Mouse (Mus musculus) frontal cortex, adult 2 months (tissue): Measurements from ENCODE around the gene Slc7a7. TPM values are rescaled to one million over a fixed set of nuclear protein-coding genes. Genes with fewer than 3 reads are reported as not detected.

Source experiments
- DNase-seq, 2 experiments: peaks; one replicate each; pipeline ENCODE4 v3.0.0; 2022; ENCODE audit warnings: low spot score in 1 of 2; ENCODE audit errors: extremely low spot score in 1 of 2
- polyA plus RNA-seq: library from polyadenylated mRNA; depleted of rRNA; stranded (reverse); fragments of >200 nt; gene quantifications from 2 replicates; pipeline ENCODE4 v1.2.3, GENCODE M21; 2012

The Slc7a7 gene
- polyA plus RNA-seq, 1 experiment: 2.9 TPM

DNA sequence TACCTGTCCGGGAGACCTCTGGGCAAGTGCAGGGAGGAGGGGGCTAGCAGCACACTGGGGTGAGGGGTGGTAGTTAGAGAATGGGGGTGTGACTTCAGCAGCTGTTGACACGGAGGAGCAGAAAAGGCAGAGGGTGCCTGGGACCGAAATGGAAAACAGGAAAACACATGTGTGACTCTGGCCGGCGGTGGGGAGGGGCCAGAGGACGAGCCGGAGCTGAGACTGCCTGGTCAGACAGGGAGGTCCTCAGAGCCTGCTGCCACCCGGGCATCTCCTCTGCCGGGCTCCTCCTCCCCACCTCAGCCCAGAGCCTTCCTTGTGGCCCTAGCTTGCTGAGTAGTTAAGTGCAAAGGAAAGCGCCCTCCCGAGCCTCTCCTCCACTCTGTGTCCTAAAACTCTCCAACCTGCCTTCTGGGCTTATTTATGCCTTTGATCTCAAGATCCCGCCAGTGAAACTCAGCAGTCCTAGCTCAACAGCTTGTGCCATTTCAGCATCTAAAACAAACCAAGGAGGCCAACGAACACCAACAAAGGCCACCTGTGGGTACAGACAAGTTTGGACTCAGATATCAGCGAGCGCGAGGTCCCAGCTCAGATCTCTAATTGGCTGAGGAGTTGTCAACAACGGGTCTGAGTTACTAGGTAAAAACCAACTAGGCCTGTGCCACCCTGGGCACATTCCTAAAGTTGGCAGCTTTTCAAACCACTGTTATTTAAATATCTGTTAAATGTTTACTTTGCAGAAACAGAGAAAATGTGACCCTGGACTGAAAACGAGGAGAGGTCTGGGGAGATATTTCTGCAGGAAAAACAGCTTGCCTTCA lies 3.5 kb downstream of the Slc7a7 start:
- no peak for DNase-seq

DNA sequence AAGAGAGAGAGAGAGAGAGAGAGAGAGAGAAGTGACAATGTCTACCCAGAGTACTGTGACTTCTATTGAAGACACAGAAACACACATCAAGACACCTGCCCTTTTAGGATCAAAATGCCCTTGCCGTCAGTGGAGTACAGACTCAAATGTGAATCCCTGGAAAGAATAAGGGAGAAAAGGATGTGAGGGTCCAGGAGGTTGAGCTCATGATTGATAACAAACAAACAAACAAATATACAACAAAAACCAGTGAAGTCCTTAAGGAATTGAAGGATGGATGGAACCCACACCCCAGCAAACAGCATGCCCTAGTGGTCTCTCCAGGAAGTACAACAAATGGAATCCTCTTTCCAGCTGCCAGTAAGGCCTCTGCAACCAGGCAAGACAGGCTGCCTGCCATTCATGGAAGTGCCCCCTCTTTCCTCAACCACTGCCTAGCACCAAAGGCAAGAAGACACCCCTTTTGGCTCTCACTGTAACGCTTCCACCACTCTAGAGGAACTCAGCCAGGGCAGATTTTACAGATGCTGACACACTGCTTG lies 4.9 kb downstream of the Slc7a7 start:
- DNase-seq: peak in 1 of 2 experiments; percentile 79

DNA sequence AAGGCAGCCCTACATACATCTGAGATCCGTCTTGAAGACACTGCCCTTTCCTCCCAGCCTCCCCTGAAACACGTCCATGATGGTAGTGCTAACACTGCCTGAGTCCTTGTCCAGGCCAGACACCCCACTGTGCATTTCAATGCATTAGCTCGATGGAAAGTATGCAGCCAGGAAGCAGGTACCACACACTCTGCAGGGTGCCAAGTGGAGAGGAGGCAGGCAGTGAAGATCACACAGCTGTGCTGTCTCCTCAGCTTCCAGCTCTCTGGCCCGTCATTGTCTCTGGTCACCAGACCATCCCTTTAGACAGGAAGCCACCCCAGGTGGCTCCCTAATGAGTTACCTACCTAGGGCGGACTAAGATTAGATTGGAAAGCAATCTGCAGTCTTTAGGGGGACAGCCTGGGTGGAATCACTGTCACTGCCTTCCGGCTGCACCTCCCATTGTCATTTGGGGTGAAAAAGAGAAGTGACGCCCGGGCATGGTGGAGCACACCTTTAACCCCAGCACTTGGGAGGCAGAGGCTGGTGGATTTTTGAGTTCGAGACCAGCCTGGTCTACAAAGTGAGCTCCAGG lies 5.5 kb downstream of the Slc7a7 start:
- no peak for DNase-seq

DNA sequence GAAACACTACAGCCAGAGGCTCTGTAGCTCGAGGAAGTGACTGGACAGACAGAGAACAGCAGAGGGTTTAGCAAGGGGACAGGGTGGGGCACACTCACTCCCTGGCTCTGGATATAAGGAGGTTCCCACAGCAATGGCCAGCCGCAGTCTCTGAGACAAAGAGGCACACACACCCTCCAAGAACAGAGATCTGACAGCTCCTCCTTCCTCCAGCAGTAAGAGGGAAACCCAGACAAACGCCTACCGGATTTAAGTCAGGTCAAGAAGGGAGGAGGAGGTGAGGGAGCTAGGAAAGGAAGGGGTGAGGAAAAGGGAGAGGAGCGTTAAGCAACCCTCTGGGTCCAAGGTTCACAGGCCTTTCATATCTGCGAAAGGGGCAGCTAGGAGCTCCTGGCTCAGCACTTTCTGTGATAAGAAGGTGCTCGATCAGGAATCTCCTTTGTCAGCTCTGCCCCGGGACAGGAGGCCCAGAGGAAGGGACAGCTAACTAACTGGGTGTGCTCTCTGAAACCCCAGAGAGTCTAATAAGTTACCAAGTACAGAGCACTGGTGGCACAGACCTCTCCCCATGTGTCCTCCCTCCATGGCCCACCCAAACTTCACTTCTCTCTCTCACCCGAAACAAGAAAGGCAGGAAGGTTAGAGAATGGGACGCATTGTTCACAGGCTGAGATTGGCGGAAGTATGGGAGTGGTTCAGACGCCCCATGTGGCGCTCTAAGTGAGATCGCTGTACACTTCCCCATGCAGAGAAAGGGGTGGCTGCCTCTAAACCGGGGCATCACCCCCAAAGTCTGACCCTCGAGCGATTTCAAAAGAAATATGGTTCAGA lies 7.4 kb downstream of the Slc7a7 start:
- no peak for DNase-seq

DNA sequence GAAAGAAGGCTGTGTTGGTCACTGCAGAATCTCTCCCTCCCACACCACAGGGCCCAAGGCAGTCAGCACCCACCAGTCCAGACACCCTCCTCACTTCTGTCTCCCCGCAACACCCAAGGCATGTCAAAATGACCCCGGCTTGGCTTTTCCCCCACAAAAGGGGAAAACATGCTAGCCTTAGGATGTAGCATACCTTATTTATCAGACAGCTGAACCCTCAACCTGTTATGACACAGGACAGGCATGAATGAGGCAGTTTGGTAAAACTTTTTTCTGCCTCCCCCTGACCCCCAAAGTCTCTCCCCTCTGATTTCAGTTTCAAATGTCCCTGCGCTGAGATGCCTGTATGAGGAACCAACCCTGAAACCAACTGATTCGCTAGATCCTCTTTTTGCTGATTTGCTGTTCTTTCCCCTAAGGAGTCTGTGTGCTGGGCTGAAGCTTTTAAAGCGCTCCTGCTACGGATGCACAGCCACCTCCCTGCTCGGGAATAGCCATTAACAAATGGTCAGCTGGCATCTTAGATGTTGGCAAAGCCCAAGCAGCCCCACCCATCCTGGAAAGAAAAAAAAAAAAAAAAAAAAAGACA lies 8.4 kb downstream of the Slc7a7 start:
- DNase-seq: no peak

DNA sequence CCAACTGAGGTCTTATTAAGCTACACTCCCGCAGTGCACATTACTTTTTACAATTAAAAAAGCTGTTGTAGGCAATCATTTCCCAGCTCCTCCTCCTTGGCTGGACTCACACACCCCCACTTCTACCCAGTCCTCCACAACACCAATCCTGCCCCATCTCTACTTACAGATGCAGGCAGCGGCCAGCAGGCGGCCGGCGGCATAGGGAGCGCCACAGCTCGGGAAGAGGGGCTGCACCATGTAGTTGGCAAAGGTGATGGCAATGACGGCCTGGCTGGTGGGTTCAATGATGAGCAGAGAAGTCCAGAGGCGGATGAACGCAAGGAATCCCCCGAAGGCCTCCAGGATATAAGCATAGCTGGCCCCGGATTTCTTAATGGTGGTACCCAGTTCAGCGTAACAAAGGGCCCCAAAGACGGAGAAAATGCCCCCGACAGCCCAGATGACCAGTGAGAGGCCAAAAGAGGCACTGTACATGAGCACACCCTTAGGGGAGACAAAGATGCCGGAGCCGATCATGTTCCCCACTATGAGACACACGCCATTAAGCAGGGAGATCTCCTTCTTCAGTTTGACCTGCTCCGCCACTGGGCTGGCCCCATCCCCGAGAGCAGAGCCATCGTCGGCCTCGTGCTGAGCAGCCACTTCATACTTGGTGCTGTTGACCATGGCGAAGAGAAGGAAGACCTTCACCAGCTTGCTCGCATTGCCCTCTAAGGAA lies 9.1 kb downstream of the Slc7a7 start:
- DNase-seq: no peak

DNA sequence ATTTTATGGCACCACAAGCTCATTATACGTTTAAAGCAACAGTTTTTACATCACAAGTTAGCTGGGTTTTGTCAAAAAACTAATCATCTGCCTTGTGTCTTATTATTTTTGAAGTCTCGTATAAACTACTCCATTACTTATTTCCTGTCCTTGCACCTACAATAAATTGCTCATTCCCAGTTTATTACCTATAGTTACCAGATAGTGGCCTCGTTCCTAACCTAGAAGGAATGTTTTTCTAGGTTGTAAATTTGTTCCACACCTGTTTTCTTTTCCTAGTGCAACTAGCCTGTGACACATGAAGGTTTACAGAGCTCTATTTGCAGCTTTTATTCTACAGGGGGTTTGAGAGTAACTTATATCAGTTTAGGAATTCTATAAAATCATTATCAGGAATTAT lies 15.9 kb downstream of the Slc7a7 start:
- no peak for DNase-seq

DNA sequence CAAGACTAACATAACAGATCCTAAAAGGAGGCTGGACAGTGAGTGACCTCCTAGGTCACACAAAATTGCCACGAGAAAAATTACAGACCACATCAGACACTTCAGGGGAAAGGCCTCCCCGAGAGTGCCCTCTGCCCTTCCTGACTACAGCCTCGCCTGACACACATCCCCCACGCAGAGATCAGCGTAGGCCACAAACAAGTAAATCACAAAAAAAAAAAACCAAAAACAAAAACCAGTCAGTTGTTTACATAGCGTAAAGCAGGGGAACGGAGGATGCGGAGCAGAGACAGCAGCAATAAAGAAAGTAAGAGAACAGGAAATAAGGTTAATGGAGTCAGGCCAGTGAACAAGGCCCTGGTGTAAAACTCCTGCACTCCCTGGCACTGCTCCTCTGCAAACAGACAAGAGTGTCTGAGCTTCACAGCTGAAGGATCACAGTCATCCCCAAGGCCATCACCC lies 18.6 kb downstream of the Slc7a7 start:
- DNase-seq: no peak

DNA sequence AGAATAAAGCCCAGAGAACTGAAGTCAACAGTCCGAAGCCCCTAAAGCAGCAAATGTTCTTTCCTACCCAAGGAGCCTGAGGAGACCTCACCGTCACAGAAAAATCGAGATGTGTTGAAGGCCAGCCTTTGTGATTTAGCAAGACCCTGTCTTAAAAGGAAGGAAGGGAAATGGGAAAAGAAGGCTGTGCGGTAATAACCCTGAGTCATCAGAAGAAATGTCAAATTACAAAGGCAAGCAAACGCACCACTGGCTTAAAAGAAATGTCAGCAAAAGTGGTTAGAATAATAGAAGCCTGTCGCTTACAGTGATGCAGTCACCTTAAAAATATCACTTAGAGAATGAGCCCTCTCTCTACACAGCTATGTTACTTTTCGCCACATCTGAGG lies 19.1 kb downstream of the Slc7a7 start:
- DNase-seq: no peak

DNA sequence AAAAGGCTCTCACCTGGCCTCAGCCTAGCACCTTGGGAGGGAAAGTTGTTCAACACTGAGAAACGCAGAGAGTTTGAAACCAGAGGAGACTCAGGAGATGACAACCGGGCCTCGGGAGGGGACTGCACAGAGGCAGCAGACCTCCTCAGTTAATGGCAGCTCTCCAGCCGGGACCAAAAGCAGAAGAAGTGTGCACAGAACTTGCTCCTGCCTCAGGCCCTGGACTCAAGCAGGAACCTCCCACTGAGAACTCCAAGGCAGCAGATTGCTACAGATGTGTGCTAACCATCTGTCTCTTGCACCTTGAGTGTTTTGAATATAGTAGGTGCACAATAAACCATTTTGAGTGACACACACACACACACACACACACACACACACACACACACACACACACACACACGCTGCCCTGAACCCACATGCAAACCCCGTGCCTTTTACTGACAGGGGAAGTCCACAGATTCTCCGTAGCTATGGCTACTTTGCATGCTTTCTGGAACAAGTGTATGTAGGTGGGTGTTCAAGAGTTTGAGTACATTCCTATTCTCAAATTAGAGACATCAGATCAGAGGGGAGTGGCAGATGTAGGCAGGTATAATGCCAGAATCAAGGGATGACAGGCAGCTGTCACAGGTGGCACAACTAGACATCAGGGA lies 19.6 kb downstream of the Slc7a7 start:
- DNase-seq: no peak

DNA sequence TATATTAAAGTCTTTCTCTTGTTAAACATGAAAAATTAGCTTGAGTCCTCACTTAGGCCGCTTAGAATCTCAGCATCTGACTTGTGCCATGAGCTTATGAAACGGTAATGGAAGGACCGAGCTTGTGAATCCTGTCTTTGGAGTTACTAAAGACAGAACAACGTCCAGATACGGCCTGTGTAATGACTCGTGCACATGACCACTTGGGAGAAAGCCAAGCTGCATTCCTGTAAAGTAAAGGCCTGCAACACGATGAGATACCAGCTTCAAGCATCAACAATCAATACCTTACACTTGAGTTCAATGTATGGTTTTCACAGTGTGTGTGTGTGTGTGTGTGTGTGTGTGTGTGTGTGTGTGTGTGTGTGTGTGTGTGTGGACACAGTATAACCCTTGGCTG lies 20.9 kb downstream of the Slc7a7 start:
- DNase-seq: no peak

DNA sequence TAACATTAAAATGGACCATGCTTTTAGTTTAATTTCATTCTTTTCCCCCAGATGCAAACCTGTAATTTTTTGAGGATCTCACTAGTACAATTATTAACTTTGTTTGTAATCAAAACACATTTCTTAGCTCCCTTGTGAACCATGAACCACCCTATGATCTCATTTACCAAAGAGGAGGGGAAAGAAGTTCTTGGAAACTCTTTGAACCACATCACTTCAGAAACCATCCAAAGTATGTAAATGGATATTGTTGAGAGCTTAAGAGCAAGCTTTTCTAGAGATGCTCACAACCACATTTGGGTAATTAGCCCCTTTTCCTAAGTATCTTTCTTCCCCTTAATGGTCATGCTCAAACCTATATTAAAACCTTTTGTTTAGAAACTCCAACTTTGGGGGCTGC lies 23.3 kb downstream of the Slc7a7 start:
- DNase-seq: no peak

DNA sequence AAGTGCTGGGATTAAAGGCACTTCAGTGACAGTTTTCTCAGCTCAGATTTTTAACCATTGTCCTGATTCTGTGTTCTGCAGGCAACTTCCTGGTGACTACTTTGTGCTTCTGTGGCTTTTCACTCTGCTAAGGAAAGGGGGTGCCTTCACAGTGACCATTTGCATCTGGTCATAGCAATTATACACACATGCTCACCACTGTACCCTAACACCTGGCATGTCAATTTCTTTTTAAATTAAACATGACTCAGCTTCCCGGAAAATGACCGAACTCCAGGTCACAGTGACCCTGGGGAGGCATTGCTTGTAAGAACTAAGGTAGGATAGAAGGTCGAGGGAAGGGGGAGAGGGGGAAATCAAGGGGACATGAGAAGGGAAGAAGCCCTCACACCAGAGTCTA lies 23.8 kb downstream of the Slc7a7 start:
- no peak for DNase-seq

DNA sequence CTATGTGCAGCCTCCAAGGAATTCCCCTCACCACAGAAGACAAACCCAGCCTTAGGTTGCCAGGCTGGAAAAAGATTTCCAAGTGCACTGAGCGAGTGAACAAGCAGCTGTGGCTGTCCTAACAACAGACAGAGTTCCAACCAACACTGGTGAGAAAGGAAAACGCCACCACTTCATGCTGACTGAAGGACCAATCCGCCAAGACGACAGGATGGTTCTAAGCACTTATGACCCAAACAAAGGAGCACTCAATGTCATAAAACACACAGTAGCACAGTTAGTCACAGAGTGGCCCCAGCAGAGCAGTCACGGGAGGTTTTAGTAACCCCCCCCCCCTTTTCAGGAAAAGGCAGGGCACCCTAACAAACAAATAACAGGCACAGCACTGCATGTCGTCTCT lies 26.7 kb downstream of the Slc7a7 start:
- DNase-seq: no peak

DNA sequence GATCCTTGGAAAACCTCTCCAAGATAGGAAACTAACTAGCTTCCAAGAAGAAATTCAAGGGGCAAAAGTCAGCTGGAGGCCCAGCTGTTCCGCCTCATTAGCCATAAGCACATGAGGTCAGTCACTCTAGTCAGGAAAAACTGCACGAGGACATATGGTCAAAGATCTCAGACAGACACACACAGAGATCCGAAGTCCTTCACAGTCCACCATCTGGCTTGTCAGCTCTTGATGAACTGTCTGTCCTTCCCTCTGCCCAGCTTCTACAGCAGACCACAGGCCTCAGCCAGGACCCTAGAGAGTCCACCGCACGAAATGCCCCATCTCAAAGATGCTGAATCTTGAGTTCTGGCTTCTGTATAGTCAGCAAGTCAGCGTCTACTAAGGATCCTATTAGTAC lies 30.0 kb downstream of the Slc7a7 start:
- DNase-seq: no peak

DNA sequence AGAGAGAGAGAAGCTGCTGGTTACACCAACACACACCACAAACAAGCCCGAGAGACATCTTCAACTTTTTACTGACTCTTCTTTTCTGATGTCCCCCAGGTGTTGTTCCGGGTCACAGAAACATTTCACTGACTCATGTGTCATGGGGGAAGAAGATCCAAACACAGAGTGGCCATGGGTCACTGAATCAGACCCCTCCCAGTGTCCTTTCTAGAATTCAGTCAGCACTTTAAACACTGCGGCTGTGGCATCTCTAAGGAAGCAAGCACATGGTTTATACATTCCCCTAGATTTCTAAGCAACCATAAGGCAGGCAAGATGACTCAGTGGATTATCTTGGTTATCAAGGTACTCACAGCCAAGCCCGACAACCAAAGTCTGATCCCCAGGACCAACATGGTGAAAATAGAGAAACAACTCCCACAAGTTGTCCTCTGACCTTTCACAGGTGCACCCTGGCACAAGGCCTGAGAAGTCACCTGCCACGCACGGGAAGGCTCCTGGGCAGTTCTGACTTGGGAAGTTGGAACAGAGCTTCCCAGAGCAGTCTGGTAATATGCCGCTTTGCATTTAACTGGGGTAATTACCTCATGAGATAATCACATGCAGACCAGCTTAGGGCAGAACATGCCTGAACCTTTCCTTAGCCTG lies 31.5 kb downstream of the Slc7a7 start:
- DNase-seq: no peak

DNA sequence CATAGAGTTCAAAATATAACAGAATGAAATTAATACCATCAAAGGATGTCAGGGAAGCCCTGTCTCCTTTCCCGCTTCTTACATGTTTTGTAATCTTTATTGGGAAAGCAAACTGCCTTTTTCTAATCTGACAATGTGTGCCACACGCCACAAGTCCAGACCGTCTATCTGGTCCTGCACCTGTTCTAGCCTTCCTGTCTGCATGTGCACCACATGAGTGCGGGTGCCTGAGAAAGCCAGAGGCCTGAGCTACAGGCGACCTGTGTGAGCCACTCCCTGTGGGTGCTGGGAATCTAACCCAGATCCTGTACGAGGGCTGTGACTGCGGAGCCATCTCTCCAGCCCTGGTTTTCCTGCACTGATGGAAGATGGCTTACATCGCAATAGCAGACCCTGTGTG lies 33.2 kb downstream of the Slc7a7 start:
- DNase-seq: no peak

DNA sequence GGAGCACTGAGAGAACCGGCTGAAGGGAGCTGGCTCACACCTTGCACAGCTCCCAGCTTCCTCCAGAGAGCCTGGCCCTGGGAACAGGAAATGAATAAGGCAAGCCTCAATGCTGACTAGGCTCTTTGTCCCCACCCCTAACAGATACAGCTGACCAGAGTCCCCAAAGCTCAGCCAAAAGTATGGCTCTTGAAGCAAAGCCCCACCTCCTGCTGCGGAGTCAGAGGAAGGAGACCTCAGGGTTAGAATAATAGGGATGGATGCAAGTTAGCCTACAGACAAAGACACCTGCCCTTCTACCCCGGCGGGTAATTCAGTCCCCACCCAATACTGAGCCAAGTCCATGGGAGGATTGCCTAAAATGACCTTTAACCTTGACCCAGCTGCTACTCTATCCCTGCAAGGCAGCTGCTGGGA lies 34.2 kb downstream of the Slc7a7 start:
- DNase-seq: no peak

DNA sequence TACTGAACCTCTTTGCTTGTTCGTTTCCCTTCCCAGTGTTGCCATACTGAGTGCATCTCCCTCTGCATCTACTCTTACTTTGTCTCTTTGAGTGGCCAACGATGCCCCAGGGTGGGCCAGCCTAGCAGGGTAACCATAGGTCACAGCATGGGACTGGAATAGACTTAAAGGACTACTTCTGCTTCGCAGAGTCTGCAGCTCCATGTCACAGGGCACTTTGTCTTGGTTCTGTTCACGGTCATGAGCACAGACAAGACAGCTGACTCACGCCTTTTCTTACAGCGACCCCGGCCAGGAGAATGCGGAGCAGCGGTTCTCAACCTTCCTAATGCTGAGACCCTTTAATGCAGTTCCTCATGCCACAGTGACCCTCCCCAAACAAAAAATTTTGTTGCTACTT lies 34.9 kb downstream of the Slc7a7 start:
- no peak for DNase-seq
